Mouse (Mus musculus): ENCODE measurements around the gene Atxn2.

GRCm38 (mm10) chr5:121749633-121750032 is 38.5 kb downstream of the Atxn2 start:
- TF ChIP-seq CTCF (IDR thresholded peaks at IDR 0.05; ENCODE audit: insufficient read depth, low read depth, low read length) (no peak), POLR2A (IDR thresholded peaks at IDR 0.05; ENCODE audit: insufficient read depth, low read depth, low read length) (no peak)
